Mouse (Mus musculus) CH12.LX (cell line): ENCODE measurements around the gene Osbpl3.

Experiments
- CTCF ChIP-seq, 2 experiments: IDR thresholded peaks in 1 of 2; conservative IDR thresholded peaks in 1 of 2; 2 replicates each; pipeline ENCODE4 v1.5.1; 2011 to 2012; ENCODE audit warnings: low read depth in 2 of 2, low read length in 2 of 2, improper control_type of control experiment in 1 of 2, inconsistent platforms in 1 of 2, mild to moderate bottlenecking in 1 of 2, moderate library complexity in 1 of 2
- NRF1 ChIP-seq: IDR thresholded peaks from 2 replicates; pipeline ENCODE4 v1.6.1; 2014; ENCODE audit warnings: low read depth, mild to moderate bottlenecking, inconsistent platforms, low read length, improper control_type of control experiment, moderate library complexity
- POLR2A ChIP-seq: IDR thresholded peaks from 2 replicates; pipeline ENCODE4 v1.6.1; 2011; ENCODE audit warnings: low read depth, mild to moderate bottlenecking, improper control_type of control experiment, low read length

GRCm38 (mm10) chr6:50329380-50329779, 126.6 kb downstream of the Osbpl3 start:
- TF ChIP-seq CTCF (conservative IDR thresholded peaks at IDR 0.05 in 1 of 2, IDR thresholded peaks at IDR 0.05 in 1 of 2; ENCODE audit: low read depth in 2 of 2, low read length in 2 of 2) (no peak), NRF1 (no peak), POLR2A (no peak)
